Mouse (Mus musculus) forebrain, postnatal 0 days (tissue): ENCODE results near the gene Tnip1. TPM values are rescaled to one million over a fixed set of nuclear protein-coding genes. Genes with fewer than 3 reads are reported as not detected.

Experiments
- ATAC-seq: fragments of 200-750 bp; cut with Nextera tagmentation; 2 replicates; pipeline ENCODE4 v1.8.0; 2017; ENCODE audit warnings: mild to moderate bottlenecking, moderate library complexity
- DNase-seq: peaks from one replicate; pipeline ENCODE4 v3.0.0-alpha.2; 2015
- H3K27ac ChIP-seq: fragments of 300-500 bp; sonication (generic); 2 replicates; pipeline ENCODE4 v1.5.1; 2014; ENCODE audit warnings: low read depth, mild to moderate bottlenecking, antibody characterized with exemption, low read length, moderate library complexity, mixed read lengths
- H3K27me3 ChIP-seq: fragments of 300-500 bp; sonication (generic); 2 replicates; pipeline ENCODE4 v1.6.1; 2014; ENCODE audit warnings: mild to moderate bottlenecking, low read length, mixed read lengths; ENCODE audit not compliant: insufficient read depth
- H3K36me3 ChIP-seq: fragments of 300-500 bp; sonication (generic); 2 replicates; pipeline ENCODE4 v1.6.1; 2014; ENCODE audit warnings: mild to moderate bottlenecking, moderate library complexity; ENCODE audit not compliant: insufficient read depth
- H3K4me1 ChIP-seq: fragments of 300-500 bp; sonication (generic); 2 replicates; pipeline ENCODE4 v1.6.1; 2014; ENCODE audit warnings: antibody characterized with exemption; ENCODE audit not compliant: insufficient read depth
- H3K4me2 ChIP-seq: fragments of 300-500 bp; sonication (generic); 2 replicates; pipeline ENCODE4 v1.6.1; 2014; ENCODE audit warnings: low read depth, mild to moderate bottlenecking, moderate library complexity
- H3K4me3 ChIP-seq: fragments of 300-500 bp; sonication (generic); 2 replicates; pipeline ENCODE4 v1.5.1; 2014; ENCODE audit warnings: low read depth, low read length, mixed read lengths
- H3K9ac ChIP-seq: fragments of 300-500 bp; sonication (generic); 2 replicates; pipeline ENCODE4 v1.6.1; 2014; ENCODE audit warnings: mild to moderate bottlenecking
- H3K9me3 ChIP-seq: fragments of 300-500 bp; sonication (generic); 2 replicates; pipeline ENCODE4 v1.6.1; 2016; ENCODE audit warnings: low read length
- CTCF ChIP-seq: sonication (generic); IDR thresholded peaks from 2 replicates; pipeline ENCODE4 v1.5.1; 2016; ENCODE audit warnings: antibody characterized with exemption, control low read depth, low read depth
- WGBS: fragments of 180-500 bp; shearing (Covaris S2); extraction: QIAGEN DNeasy Blood & Tissue Kit; methylation state at CpG from one replicate; pipeline ENCODE4 v1.1.7; 2014; 5-methylcytosine and 5-hydroxymethylcytosine counted together
- polyA plus RNA-seq: library from polyadenylated mRNA; unstranded; fragments of >200 nt; fragmentation: Nextera tagmentation; extraction: Ambion mirVana; gene quantifications from 2 replicates; pipeline ENCODE4 v1.2.1, GENCODE M21; 2015
- total RNA-seq: library from RNA; depleted of rRNA; stranded (reverse); fragments of >200 nt; gene quantifications from 2 replicates; pipeline ENCODE4 v1.2.3, GENCODE M21; 2014

The Tnip1 gene
- total and polyA plus RNA-seq, 2 experiments from 2014 or later = 14.9 to 16.6 TPM

DNA sequence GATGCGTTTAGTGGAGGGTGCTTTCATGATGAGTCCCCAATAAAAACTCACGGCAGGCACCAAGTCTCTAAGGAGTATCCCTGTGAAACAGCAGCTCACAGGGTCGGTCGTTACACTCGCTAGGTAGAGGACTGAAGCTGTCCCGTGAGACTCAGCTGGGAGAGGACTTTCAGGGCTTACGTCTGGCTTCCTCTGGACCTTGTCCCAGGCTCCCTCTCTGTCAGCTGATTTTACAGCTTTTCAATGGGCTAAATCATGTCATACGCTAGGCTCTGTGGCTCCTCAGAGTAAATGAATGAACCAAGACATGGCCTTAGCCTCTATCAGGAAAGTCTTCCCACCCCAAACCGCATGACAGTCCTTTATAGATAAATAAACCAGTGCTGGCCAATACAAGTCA, 68.1 kb downstream of the Tnip1 start:
- WGBS = 66% methylated on average over 9 of the region's 9 CpGs
- Histone ChIP-seq H3K4me1 (no peaks in the 10 kb centered on the region), H3K27ac (no peak overlapping the region), H3K36me3 (no peaks in the 10 kb centered on the region), H3K27me3 (no peaks in the 10 kb centered on the region), H3K4me3 (no peak overlapping the region), H3K9me3 (no peaks in the 10 kb centered on the region), H3K9ac (no peak overlapping the region), H3K4me2 (no peak overlapping the region)
- DNase-seq (no peak), ATAC-seq (no peak)
- TF ChIP-seq CTCF = no peak

GRCm38 (mm10) chr11:54892091-54892490, 70.6 kb downstream of the Tnip1 start:
- Histone ChIP-seq H3K9ac (no peak overlapping the region), H3K4me3 (no peak overlapping the region), H3K27me3 (no peaks in the 10 kb centered on the region), H3K36me3 (no peaks in the 10 kb centered on the region), H3K27ac (no peak overlapping the region), H3K4me1 (no peaks in the 10 kb centered on the region), H3K9me3 (no peaks in the 10 kb centered on the region), H3K4me2 (no peak overlapping the region)
- DNase-seq = no peak
- no peak for ATAC-seq
- TF ChIP-seq CTCF = no peak
- 68% methylated on average over 7 of the region's 7 CpGs for WGBS

- no peak overlapping the region for H3K4me2 ChIP-seq
- no peaks in the 10 kb centered on the region for H3K4me1 ChIP-seq
- H3K36me3 ChIP-seq = no peaks in the 10 kb centered on the region
- H3K9me3 ChIP-seq = no peaks in the 10 kb centered on the region
- H3K4me3 ChIP-seq = no peak overlapping the region
- no peak for ATAC-seq
- no peak overlapping the region for H3K27ac ChIP-seq
- DNase-seq = no peak
- TF ChIP-seq CTCF = no peak
- no peak overlapping the region for H3K9ac ChIP-seq
- no peaks in the 10 kb centered on the region for H3K27me3 ChIP-seq
- WGBS = 91% methylated on average over 5 of the region's 5 CpGs
Observed at GRCm38 (mm10) chr11:54891341-54891740, 71.4 kb downstream of the Tnip1 start.

DNA sequence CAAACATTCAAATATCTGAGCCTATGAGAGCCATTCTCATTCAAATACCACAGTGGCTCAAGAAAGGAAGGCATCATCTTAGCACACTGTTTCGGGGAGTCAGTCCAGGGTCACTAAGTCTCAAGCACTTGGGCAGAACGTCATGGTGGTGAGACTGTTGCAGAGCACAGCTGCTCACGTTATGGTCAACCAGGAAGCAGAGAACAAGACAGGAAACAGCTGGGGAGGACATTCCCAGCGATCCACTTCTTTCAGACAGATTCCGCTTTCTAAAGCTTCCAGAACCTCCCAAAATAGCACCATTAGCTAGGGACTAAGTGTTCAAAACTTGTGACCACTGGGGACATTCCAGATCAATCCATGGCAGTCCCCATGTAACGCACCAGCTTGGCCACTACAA, 74.8 kb downstream of the Tnip1 start:
- Histone ChIP-seq H3K4me1 (no peaks in the 10 kb centered on the region), H3K4me2 (no peak overlapping the region), H3K36me3 (no peaks in the 10 kb centered on the region), H3K27me3 (no peaks in the 10 kb centered on the region), H3K9me3 (no peaks in the 10 kb centered on the region), H3K27ac (no peak overlapping the region), H3K9ac (no peak overlapping the region), H3K4me3 (no peak overlapping the region)
- DNase-seq (no peak), ATAC-seq (no peak)
- no peak for TF ChIP-seq CTCF
- 89% methylated on average over 6 of the region's 6 CpGs for WGBS

GRCm38 (mm10) chr11:54885406-54885805, 77.3 kb downstream of the Tnip1 start:
- Histone ChIP-seq H3K4me3 (no peak overlapping the region), H3K27ac (no peak overlapping the region), H3K27me3 (no peaks in the 10 kb centered on the region), H3K36me3 (no peaks in the 10 kb centered on the region), H3K9me3 (no peaks in the 10 kb centered on the region), H3K4me2 (no peak overlapping the region), H3K4me1 (no peaks in the 10 kb centered on the region), H3K9ac (no peak overlapping the region)
- no peak for TF ChIP-seq CTCF
- WGBS = 85% methylated on average over 2 of the region's 2 CpGs
- no peak for DNase-seq
- no peak for ATAC-seq

DNA sequence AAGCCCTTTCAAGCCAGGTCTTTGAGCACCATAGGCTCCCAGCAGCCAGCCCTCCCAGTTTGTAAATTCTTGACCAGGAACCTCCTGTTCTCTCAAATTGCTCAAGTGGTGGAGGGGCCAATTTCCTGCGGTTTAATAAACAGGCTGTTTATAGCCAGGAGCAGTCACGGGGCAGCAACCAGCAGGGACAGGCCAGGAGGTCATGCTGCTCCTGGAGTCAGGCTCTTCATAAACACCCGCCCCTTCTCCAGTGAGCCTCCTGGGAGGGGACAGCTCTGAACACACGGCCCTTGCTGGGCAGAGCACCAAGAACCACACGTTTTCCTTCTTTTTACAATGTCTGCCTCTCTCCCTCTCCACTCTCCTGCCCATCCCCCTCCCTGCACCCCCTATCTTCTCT, 77.8 kb downstream of the Tnip1 start:
- DNase-seq = no peak
- H3K9me3 ChIP-seq = no peaks in the 10 kb centered on the region
- 41% methylated on average over 5 of the region's 5 CpGs for WGBS

GRCm38 (mm10) chr11:54884197-54884828, 78.4 kb downstream of the Tnip1 start:
- H3K4me1 ChIP-seq = no peaks in the 10 kb centered on the region
- no peaks in the 10 kb centered on the region for H3K27me3 ChIP-seq
- no peak overlapping the region for H3K9ac ChIP-seq
- DNase-seq (no peak), ATAC-seq (no peak)
- no peaks in the 10 kb centered on the region for H3K36me3 ChIP-seq
- H3K4me2 ChIP-seq = no peak overlapping the region
- TF ChIP-seq CTCF = no peak
- H3K9me3 ChIP-seq = no peaks in the 10 kb centered on the region
- no peak overlapping the region for H3K27ac ChIP-seq
- WGBS = 73% methylated on average over 5 of the region's 5 CpGs
- no peak overlapping the region for H3K4me3 ChIP-seq

More for the DNA sequence above, 77.8 kb downstream of the Tnip1 start:
- Histone ChIP-seq H3K27me3 (no peaks in the 10 kb centered on the region), H3K4me1 (no peaks in the 10 kb centered on the region), H3K4me3 (no peak overlapping the region), H3K4me2 (no peak overlapping the region), H3K36me3 (no peaks in the 10 kb centered on the region), H3K9ac (no peak overlapping the region), H3K27ac (no peak overlapping the region)
- no peak for TF ChIP-seq CTCF
- no peak for ATAC-seq
